Mouse (Mus musculus) midbrain, embryonic 11.5 days (tissue): ENCODE data around the gene Gcnt1. TPM values are rescaled to one million over a fixed set of nuclear protein-coding genes. Genes with fewer than 3 reads are reported as not detected.

Source experiments
- ATAC-seq: fragments of 200-750 bp; cut with Nextera tagmentation; 2 replicates; pipeline ENCODE4 v1.8.0; 2017; ENCODE audit warnings: moderate TSS enrichment, moderate library complexity; ENCODE audit not compliant: low FRiP score
- DNase-seq: peaks from one replicate; pipeline ENCODE4 v3.0.0; 2015; ENCODE audit warnings: low spot score; ENCODE audit errors: missing footprints
- H3K27ac ChIP-seq: fragments of 300-500 bp; sonication (generic); 2 replicates; pipeline ENCODE4 v1.5.1; 2014; ENCODE audit warnings: low read depth, low read length
- H3K27me3 ChIP-seq: fragments of 300-500 bp; sonication (generic); 2 replicates; pipeline ENCODE4 v1.6.1; 2014; ENCODE audit warnings: mild to moderate bottlenecking, low read length, moderate library complexity, mixed read lengths; ENCODE audit not compliant: control insufficient read depth, insufficient read depth
- H3K36me3 ChIP-seq: fragments of 300-500 bp; sonication (generic); 2 replicates; pipeline ENCODE4 v1.6.1; 2014; ENCODE audit warnings: mild to moderate bottlenecking, low read length, moderate library complexity, mixed read lengths; ENCODE audit not compliant: control insufficient read depth, insufficient read depth
- H3K4me1 ChIP-seq: fragments of 300-500 bp; sonication (generic); 2 replicates; pipeline ENCODE4 v1.6.1; 2014; ENCODE audit warnings: low read length; ENCODE audit not compliant: control insufficient read depth, insufficient read depth
- H3K4me2 ChIP-seq: fragments of 300-500 bp; sonication (generic); 2 replicates; pipeline ENCODE4 v1.6.1; 2014; ENCODE audit warnings: mild to moderate bottlenecking, moderate library complexity
- H3K4me3 ChIP-seq: fragments of 300-500 bp; sonication (generic); 2 replicates; pipeline ENCODE4 v1.5.1; 2014; ENCODE audit warnings: low read depth, low read length
- H3K9ac ChIP-seq: fragments of 300-500 bp; sonication (generic); 2 replicates; pipeline ENCODE4 v1.6.1; 2014; ENCODE audit warnings: low read length
- H3K9me3 ChIP-seq: fragments of 300-500 bp; sonication (generic); 2 replicates; pipeline ENCODE4 v1.6.1; 2016; ENCODE audit warnings: low read length; ENCODE audit not compliant: control insufficient read depth
- WGBS: fragments of 180-500 bp; shearing (Covaris S2); extraction: QIAGEN DNeasy Blood & Tissue Kit; methylation state at CpG from one replicate; pipeline ENCODE4 v1.1.7; 2014; 5-methylcytosine and 5-hydroxymethylcytosine counted together
- polyA plus RNA-seq: library from polyadenylated mRNA; unstranded; fragments of >200 nt; fragmentation: Nextera tagmentation; extraction: Ambion mirVana; gene quantifications from 2 replicates; pipeline ENCODE4 v1.2.1, GENCODE M21; 2014

The Gcnt1 gene
- polyA plus RNA-seq, 1 experiment from 2014 or later: 4.2 TPM

DNA sequence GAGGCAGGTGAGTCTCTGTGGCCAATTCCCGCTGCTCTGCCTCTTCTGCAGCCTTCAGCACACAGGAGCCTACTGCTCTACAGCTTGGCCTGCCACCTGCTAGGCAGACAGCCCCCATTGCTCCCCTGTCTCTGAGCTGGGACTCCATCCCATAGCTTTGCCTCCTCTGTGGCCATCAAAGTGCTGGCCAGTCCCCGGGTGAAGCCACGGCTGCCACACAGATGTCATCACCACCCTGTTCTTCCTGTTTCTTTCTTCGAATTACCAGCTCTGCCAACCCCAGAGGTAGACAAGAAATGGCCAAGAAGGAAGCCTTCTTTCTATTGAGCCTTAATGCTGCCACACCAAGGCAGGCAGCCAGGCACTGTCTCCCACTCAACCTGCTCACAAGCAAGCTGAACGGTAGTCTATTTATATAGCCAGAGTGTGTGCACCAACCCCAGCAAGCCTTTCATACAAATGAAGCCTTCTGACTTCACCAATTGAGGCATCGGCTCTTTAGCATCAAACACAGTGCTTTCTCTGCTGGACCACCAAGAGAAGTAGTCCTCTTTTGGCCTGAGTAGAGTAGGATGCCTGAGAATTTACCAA lies 10.3 kb upstream of the Gcnt1 start:
- Histone ChIP-seq H3K27me3 (no peaks in the 10 kb centered on the region), H3K27ac (no peak overlapping the region), H3K4me3 (no peak overlapping the region), H3K4me2 (no peak overlapping the region), H3K9ac (no peak overlapping the region), H3K4me1 (no peaks in the 10 kb centered on the region; the same call in 1 of the 2 replicates), H3K36me3 (no peaks in the 10 kb centered on the region), H3K9me3 (no peaks in the 10 kb centered on the region)
- WGBS: 86% methylated on average over 6 of the region's 6 CpGs
- ATAC-seq (no peak), DNase-seq (no peak)

DNA sequence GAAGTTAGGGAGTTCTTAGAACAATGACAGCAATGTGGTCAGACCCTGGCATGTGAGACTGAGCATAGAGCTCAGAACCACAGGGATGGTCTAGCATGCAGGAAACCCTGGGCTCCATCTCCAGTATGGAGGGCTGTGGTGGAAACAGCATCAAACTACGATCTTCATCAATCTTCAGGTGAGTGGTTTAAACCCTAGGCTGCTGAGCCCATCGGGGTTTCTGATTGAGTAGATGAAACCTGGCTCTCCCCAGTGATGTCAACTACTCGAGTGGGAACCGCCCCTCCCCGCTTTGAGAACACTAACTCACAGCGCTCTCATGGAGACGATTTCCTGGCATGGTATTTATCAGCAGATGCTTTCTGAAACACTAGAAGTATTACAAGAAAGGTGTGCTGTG lies 7.9 kb upstream of the Gcnt1 start:
- H3K4me3 ChIP-seq: no peak overlapping the region
- no peak for ATAC-seq
- no peak overlapping the region for H3K27ac ChIP-seq
- no peaks in the 10 kb centered on the region for H3K27me3 ChIP-seq
- DNase-seq: no peak
- H3K9ac ChIP-seq: no peak overlapping the region
- H3K4me1 ChIP-seq: no peaks in the 10 kb centered on the region
- H3K36me3 ChIP-seq: no peaks in the 10 kb centered on the region
- 82% methylated on average over 7 of the region's 7 CpGs for WGBS
- no peaks in the 10 kb centered on the region for H3K9me3 ChIP-seq
- H3K4me2 ChIP-seq: no peak overlapping the region

DNA sequence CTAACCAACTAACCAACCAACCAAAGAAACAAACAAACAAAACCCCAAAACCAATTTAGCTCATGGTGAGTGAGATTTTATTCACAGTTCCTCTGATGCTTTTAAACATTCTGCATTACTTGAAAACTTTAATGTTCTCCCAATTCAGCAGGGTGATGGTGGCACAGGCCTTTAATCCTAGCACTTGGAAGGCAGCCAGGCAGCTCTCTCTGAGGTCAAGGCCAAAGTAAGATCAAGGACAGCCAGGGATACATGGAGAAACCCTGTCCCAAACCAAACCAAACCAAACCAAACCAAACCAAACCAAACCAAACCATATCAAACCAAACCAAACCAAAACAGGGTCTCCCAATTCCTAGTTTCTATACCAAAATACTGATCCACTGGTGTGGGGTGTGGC lies 6.2 kb upstream of the Gcnt1 start:
- Histone ChIP-seq H3K4me1 (no peaks in the 10 kb centered on the region), H3K4me3 (no peak overlapping the region), H3K27me3 (no peaks in the 10 kb centered on the region), H3K27ac (no peak overlapping the region), H3K36me3 (no peaks in the 10 kb centered on the region), H3K9ac (no peak overlapping the region), H3K4me2 (no peak overlapping the region), H3K9me3 (no peaks in the 10 kb centered on the region)
- DNase-seq (no peak), ATAC-seq (no peak)

DNA sequence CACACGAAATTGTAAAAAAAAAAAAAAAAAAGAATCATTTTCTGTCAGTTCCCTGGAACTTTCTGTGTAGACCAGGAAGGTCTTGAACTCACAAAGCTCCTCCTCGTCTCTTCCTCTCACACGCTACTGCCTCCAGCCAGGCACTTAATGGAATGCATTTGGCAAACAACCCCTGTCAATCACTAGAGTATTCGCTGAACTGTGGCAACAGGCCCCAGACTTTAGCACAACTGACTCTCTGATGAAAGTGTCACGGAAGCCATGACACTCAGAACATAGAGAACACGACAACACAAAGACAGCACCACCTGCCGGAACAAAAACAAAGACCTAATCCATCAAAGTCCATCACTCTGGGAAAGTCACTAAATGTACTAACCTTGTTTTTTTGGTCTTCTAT lies 3.1 kb downstream of the Gcnt1 start:
- no peaks in the 10 kb centered on the region for H3K36me3 ChIP-seq
- H3K9ac ChIP-seq: no peak overlapping the region
- DNase-seq: no peak
- H3K4me2 ChIP-seq: no peak overlapping the region
- no peak overlapping the region for H3K27ac ChIP-seq
- no peaks in the 10 kb centered on the region for H3K27me3 ChIP-seq
- H3K4me3 ChIP-seq: no peak overlapping the region
- ATAC-seq: no peak
- no peaks in the 10 kb centered on the region for H3K9me3 ChIP-seq
- H3K4me1 ChIP-seq: no peaks in the 10 kb centered on the region
- WGBS: 67% methylated on average over 7 of the region's 7 CpGs

DNA sequence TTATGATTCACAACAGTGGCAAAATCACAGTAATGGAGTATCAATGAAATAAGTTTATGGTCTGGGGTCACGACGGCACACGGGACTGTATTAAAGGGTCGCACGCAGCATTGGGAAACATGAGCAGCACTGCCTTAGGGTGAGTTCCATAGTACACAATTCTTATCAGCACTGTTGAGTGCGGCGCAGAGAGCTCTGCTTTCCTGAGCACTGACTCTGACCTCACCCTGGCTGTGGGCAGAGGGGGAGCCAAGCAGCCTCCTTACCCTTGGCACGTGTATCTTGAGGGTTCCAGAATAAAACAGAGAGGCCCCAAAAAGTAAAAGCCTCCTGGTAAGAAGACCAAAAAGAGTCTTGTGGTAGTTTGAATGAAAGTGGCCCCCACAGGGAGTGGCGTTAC lies 4.1 kb downstream of the Gcnt1 start:
- no peaks in the 10 kb centered on the region for H3K36me3 ChIP-seq
- H3K27ac ChIP-seq: no peak overlapping the region
- 91% methylated on average over 9 of the region's 9 CpGs for WGBS
- H3K4me1 ChIP-seq: no peaks in the 10 kb centered on the region
- ATAC-seq: no peak
- no peak overlapping the region for H3K4me2 ChIP-seq
- DNase-seq: no peak
- no peaks in the 10 kb centered on the region for H3K9me3 ChIP-seq
- no peak overlapping the region for H3K9ac ChIP-seq
- no peak overlapping the region for H3K4me3 ChIP-seq
- H3K27me3 ChIP-seq: no peaks in the 10 kb centered on the region

DNA sequence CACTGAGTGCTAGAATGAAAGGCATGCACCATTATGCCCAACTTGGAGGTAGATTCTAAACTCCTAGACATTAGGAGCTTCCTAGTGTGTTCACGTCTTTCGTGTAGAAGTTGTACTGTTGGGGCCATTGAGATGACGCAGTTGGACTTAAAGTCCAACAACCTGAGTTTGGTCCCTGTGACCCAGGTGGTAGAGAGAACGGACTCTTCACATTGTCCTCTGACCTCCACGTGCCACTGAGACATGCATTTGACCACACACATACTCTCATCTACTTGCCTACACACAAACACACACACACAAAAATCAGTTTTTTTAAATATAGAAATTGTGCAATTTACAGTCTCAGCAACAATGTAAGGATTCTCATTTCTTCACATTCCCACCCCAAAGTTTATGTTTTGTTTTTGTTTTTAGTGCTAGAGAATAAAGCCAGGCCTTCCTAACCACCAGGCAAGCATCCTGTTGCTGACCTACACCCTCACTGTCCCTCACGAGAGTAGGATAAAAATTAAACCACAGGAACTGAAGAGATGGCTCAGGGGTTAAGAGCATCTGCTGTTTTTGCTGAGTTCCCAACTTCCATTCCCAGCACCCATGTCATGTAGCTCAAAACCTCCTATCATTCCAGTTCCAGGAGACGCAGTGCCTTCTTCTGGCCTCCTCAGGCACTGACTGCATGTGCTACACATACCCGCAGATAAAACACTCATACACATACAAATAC lies 6.1 kb downstream of the Gcnt1 start:
- Histone ChIP-seq H3K36me3 (no peaks in the 10 kb centered on the region), H3K4me3 (no peak overlapping the region), H3K27me3 (no peaks in the 10 kb centered on the region), H3K27ac (no peak overlapping the region), H3K4me2 (no peak overlapping the region), H3K9ac (no peak overlapping the region), H3K4me1 (no peaks in the 10 kb centered on the region), H3K9me3 (no peaks in the 10 kb centered on the region)
- ATAC-seq (no peak), DNase-seq (no peak)
- 90% methylated on average over 8 of the region's 8 CpGs for WGBS

DNA sequence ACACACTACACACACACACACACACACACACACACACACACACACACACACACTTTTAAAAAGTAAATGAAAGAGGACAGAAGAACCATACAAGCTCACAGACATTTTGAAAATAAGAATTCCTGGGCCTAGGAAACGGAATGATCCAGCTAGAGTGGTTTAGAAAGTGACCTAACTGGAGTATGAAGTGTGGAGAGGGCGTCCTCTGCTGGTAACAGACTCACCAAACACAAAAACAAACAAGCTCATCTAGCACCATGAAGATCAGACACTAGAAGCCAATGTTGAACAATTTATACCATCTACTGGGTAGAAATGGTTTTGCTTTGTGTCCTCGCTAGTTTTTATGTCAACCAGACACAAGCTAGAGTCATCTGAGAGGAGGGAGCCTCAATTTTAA lies 7.9 kb downstream of the Gcnt1 start:
- no peak overlapping the region for H3K27ac ChIP-seq
- no peaks in the 10 kb centered on the region for H3K27me3 ChIP-seq
- no peak overlapping the region for H3K4me2 ChIP-seq
- H3K36me3 ChIP-seq: no peaks in the 10 kb centered on the region
- no peaks in the 10 kb centered on the region for H3K4me1 ChIP-seq
- ATAC-seq (no peak), DNase-seq (no peak)
- H3K4me3 ChIP-seq: no peak overlapping the region
- no peak overlapping the region for H3K9ac ChIP-seq
- 43% methylated on average over 3 of the region's 3 CpGs for WGBS
- no peaks in the 10 kb centered on the region for H3K9me3 ChIP-seq

DNA sequence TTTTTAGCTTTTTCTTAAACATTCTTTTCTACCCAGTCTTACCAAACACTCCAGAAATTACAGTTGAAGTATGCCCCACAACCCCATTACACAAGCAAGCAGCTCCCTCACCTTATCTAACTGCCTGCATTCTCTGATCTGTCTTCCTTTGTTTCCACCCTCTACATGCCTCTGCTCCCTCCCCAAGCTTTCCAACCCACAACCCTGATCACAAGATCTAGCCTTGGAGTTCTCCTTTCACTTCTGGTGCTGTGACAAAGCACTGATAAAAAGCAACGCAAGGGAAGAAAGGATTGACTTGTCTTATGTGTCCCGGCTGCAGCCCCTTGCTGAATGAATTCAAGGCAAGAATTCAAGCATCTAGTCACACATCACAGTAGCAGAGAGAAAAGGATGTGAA lies 11.5 kb downstream of the Gcnt1 start:
- peaks cover 4% of the 10 kb centered on the region; the same call in 1 of the 2 replicates for H3K27me3 ChIP-seq
- no peak overlapping the region for H3K4me3 ChIP-seq
- no peaks in the 10 kb centered on the region for H3K36me3 ChIP-seq
- no peak for ATAC-seq
- no peak for DNase-seq
- no peak overlapping the region for H3K27ac ChIP-seq
- H3K4me2 ChIP-seq: no peak overlapping the region
- WGBS: 63% methylated on average over 2 of the region's 2 CpGs
- H3K9me3 ChIP-seq: no peaks in the 10 kb centered on the region
- H3K4me1 ChIP-seq: no peaks in the 10 kb centered on the region; the same call in 1 of the 2 replicates
- H3K9ac ChIP-seq: no peak overlapping the region

DNA sequence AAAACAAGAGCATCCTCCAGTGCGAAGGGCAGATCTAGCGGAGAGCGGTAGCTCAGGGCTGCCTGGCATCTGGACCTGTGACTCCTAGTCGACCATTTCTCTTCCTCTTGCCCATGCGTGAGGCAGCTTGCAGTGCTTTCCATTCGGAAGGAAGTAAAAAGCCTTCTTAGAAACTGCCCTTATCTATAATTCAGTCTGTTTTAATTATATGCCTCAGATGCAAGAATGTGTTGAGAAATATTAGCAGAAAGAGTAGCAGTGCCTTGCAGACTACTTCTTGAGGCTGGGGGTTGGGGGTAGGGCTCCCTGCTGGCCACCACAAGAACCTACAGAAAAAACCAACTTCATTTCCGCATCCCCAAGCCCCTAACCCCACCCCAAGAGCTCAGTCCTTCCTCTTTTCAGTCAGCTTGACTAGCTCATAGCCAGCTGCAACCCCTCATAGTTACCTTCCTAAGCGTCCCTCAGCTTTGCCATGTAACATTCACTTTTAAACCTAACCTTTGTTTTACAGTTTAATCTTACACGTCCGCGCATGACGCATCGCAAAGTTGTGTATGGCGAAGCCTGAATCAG lies 13.2 kb downstream of the Gcnt1 start:
- WGBS: 81% methylated on average over 14 of the region's 14 CpGs

More for the DNA sequence above, 13.2 kb downstream of the Gcnt1 start:
- Histone ChIP-seq H3K36me3 (no peaks in the 10 kb centered on the region), H3K4me1 (no peaks in the 10 kb centered on the region; the same call in 1 of the 2 replicates), H3K4me3 (no peak overlapping the region), H3K27me3 (peaks cover 12% of the 10 kb centered on the region), H3K9ac (no peak overlapping the region), H3K4me2 (no peak overlapping the region), H3K27ac (no peak overlapping the region), H3K9me3 (no peaks in the 10 kb centered on the region)
- DNase-seq (no peak), ATAC-seq (no peak)
